Mouse (Mus musculus) liver, postnatal 0 days (tissue): ENCODE results near the gene Zswim3.

Experiments
- CTCF ChIP-seq: sonication (generic); IDR thresholded peaks from 2 replicates; pipeline ENCODE4 v1.5.1; 2016; ENCODE audit warnings: antibody characterized with exemption, low read depth
- EP300 ChIP-seq: IDR thresholded peaks from 2 replicates; pipeline ENCODE4 v1.6.1; 2016; ENCODE audit warnings: antibody characterized with exemption, low read depth, mild to moderate bottlenecking

DNA sequence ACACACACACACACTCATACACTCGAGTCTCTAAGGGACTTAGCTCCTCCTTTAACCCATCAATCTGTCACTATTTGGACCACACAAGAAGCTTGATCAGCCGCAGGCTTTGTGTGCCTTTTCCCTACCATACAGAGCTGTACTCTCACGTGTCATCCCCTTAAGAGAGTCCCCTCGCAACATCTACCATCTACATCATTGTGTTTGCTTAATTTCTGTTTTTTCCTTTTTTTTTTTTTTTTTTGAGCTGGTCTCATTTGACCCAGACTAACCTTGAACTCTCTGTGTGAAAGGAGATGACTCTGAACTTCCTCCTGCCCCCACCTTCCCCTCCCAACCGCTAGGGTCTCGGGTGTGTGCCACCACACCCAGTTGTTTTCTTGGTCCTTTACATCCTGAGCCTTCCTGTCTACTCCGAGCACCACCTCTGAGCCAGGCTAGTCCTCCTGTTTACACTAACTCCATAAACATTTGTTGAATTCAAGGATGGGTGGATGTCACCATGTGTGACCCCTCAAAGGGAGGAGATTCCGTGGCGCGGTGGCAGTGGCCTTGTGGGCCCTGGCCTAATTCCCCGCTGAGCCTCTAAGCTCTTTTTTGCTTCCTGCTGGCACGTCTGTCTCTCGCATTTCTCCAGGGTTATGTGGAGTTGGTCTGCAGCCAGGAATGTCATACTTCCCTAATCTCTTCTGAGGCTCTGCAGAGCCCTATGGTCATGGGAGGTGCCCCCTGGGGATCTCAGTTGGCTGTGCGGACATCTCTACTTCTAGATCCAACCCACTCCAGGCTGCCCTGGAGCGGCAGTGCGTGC is 62.0 kb downstream of the Zswim3 start:
- TF ChIP-seq CTCF: no peak
- TF ChIP-seq EP300: no peak
